Mouse (Mus musculus) lung, postnatal 25 days (tissue): ENCODE results near the gene Fam72a.

ENCODE experiments used
- DNase-seq: peaks from one replicate; pipeline ENCODE4 v3.0.0; 2022; ENCODE audit warnings: low spot score

The Fam72a gene

DNA sequence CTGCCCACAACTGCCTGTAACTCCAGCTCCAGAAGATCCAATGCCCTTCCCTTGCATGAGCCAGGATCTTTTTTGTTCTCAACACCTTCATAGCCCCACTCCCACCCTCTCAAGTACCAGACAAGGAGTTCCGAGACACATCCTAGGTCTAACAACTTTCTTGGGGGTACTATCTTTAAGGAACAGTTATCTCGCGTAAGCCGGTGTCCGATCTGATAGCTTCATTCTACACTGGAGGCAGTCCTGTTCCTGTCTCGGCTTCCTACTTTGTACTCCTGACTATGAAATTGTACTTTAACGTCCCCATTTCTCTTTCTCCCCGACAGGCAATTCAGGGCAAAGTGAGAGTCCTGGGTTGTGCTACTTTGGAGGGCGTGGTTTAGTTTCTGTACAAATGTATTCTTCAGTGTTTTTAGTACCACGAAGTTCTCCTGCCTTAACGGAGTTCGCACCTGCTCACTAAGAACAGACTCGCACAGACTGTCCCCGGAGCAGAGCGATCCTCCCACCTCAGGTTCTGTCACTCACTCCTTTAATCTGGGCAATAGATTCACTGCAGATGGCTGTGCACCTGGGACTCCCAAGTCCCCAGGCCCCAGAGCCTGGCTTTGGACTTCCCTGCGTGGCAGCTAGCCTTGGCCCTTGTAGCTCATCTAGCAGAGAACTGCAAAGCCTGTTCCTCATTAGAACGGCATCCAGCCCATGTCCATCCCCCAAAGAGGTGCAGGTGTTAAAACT lies 51.4 kb downstream of the Fam72a start:
- DNase-seq = no peak

DNA sequence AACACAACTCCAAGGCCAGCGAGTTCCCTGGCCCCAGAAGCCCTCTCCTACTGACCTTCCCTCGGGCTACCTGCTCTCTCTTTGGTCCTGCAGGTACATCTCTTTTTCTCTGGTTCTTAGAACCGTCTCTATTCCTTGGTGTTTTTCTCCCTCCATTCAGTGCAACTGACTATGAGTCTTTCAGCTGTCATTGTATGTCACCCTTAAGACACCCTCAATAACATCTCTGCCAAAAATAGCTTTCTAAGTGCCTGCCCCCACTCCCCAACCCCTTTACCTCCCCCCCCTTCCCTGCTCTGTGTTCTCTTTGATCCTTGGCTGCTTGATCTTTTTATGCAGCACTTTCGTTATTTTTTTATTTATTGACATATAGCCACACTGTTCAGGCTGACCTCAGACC lies 52.7 kb downstream of the Fam72a start:
- no peak for DNase-seq

DNA sequence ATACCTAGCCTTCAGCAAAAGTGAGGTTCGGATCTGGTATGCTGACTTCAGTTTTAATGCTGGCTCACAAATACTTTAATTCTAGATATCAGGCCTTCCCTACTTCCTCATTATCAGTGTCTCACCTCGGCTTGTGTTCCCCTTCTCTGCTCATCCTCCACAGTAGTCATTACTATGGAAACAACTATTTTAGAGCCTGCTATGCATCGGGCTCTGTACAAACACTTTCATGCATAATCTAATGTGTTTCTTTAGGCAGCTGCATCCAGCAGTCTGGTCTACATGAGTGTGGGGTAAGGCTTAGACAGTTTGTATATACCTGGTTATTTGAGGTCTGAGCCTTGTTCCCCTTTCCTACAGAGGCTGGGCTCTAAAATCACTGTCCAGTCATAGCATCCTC lies 55.9 kb downstream of the Fam72a start:
- no peak for DNase-seq

DNA sequence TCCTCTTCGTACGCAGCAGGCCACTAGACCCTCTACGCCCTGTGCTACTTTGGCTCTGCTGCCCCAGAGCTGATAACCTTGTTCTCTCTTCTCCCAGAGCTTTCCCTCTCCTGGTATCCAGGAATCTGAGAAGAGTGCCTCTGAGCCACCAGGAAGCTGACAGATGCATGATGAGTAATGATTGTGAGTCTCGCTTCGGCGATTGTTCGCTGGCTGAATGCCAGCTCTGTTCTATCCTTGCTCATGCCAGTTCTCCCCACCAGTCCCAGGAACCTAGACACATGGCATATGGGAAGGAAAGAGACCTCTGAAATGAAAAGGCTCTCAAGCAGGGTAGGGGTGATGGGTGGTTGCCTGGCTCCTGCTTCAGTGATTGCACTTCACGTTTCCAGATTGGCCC lies 59.1 kb downstream of the Fam72a start:
- no peak for DNase-seq
